Mouse (Mus musculus): Measurements from ENCODE around the gene Fam24a. TPM values are rescaled to one million over a fixed set of nuclear protein-coding genes. Genes with fewer than 3 reads are reported as not detected.

Fam24a gene
- polyA plus RNA-seq, 1 experiment from 2014 or later = not detected

GRCm38 (mm10) chr7:131371470-131371860 lies 37.8 kb downstream of the Fam24a start:
- Histone ChIP-seq H3K27ac (ENCODE audit: low read depth, low read length) (peak overlapping the region; percentile 73), H3K4me1 (ENCODE audit: control insufficient read depth, insufficient read depth, low read length) (peaks cover 5% of the 10 kb centered on the region), H3K4me3 (ENCODE audit: low read depth, low read length) (peak overlapping the region; percentile 73), H3K9ac (ENCODE audit: low read length) (peak overlapping the region; percentile 95), H3K36me3 (ENCODE audit: control insufficient read depth, insufficient read depth, low read length) (no peaks in the 10 kb centered on the region), H3K4me2 (peak overlapping the region; percentile 80), H3K9me3 (ENCODE audit: control insufficient read depth, low read length) (no peaks in the 10 kb centered on the region), H3K27me3 (ENCODE audit: control insufficient read depth, insufficient read depth, low read length) (no peaks in the 10 kb centered on the region)
- 9% methylated on average over 9 of the region's 9 CpGs for WGBS
- DNase-seq (ENCODE audit: low spot score, missing footprints) (no peak), ATAC-seq (ENCODE audit: low FRiP score) (no peak)

- Histone ChIP-seq H3K4me1 (ENCODE audit: control insufficient read depth, insufficient read depth, low read length) (peaks cover 5% of the 10 kb centered on the region), H3K9ac (ENCODE audit: low read length) (peak overlapping the region; percentile 95; the same call in 1 of the 2 replicates), H3K27me3 (ENCODE audit: control insufficient read depth, insufficient read depth, low read length) (no peaks in the 10 kb centered on the region), H3K4me2 (peak overlapping the region; percentile 80), H3K36me3 (ENCODE audit: control insufficient read depth, insufficient read depth, low read length) (no peaks in the 10 kb centered on the region), H3K9me3 (ENCODE audit: control insufficient read depth, low read length) (no peaks in the 10 kb centered on the region), H3K27ac (ENCODE audit: low read depth, low read length) (no peak overlapping the region), H3K4me3 (ENCODE audit: low read depth, low read length) (peak overlapping the region; percentile 73; the same call in 1 of the 2 replicates)
- ATAC-seq (ENCODE audit: low FRiP score) (0 out of 2 replicates have a peak, but pooled peaks have one; percentile 18), DNase-seq (ENCODE audit: low spot score, missing footprints) (no peak)
- WGBS = 76% methylated on average over 9 of the region's 9 CpGs
These were observed 38.4 kb downstream of the Fam24a start for GRCm38 (mm10) chr7:131371880-131372651.

Other genes starting within 250 kb of the Fam24a start
- not detected in 2 replicates for gene 4933402N03Rik, start 187.6 kb upstream of the Fam24a start, polyA plus RNA-seq (2014; fragmentation: Nextera tagmentation; extraction: Ambion mirVana)
- not detected in 2 replicates for gene 5430419D17Rik, start 159.5 kb upstream of the Fam24a start, polyA plus RNA-seq (2014; fragmentation: Nextera tagmentation; extraction: Ambion mirVana)
- gene Cuzd1, start 11.6 kb upstream of the Fam24a start, polyA plus RNA-seq (2014; fragmentation: Nextera tagmentation; extraction: Ambion mirVana) = not detected in 2 replicates
- not detected in 2 replicates for gene Fam24b, start 4.3 kb upstream of the Fam24a start, polyA plus RNA-seq (2014; fragmentation: Nextera tagmentation; extraction: Ambion mirVana)
- gene 2310057M21Rik, start 28.9 kb downstream of the Fam24a start, polyA plus RNA-seq (2014; fragmentation: Nextera tagmentation; extraction: Ambion mirVana) = 18.6 and 23.9 TPM in 2 replicates
- gene Pstk, start 37.3 kb downstream of the Fam24a start, polyA plus RNA-seq (2014; fragmentation: Nextera tagmentation; extraction: Ambion mirVana) = 63.8 and 65.6 TPM in 2 replicates
- 27.8 and 31.9 TPM in 2 replicates for gene Ikzf5, start 76.7 kb downstream of the Fam24a start, polyA plus RNA-seq (2014; fragmentation: Nextera tagmentation; extraction: Ambion mirVana)
- gene Acadsb, start 76.7 kb downstream of the Fam24a start, polyA plus RNA-seq (2014; fragmentation: Nextera tagmentation; extraction: Ambion mirVana) = 91.0 and 107 TPM in 2 replicates
- 0.18 TPM in 1 of 2 replicates, not detected in the other for gene Hmx3, start 209.0 kb downstream of the Fam24a start, polyA plus RNA-seq (2014; fragmentation: Nextera tagmentation; extraction: Ambion mirVana)
- gene Hmx2, start 214.9 kb downstream of the Fam24a start, polyA plus RNA-seq (2014; fragmentation: Nextera tagmentation; extraction: Ambion mirVana) = 0.10 and 0.19 TPM in 2 replicates
- 275 and 279 TPM in 2 replicates for gene Bub3, start 226.4 kb downstream of the Fam24a start, polyA plus RNA-seq (2014; fragmentation: Nextera tagmentation; extraction: Ambion mirVana)